Mouse (Mus musculus) embryonic fibroblast, embryonic 13.5 days (primary cell): Measurements from ENCODE around the gene Olfr825.

Experiments
- CTCF ChIP-seq: IDR thresholded peaks from 2 replicates; pipeline ENCODE4 v1.5.1; 2011; ENCODE audit warnings: mild to moderate bottlenecking, control low read depth, low read length, moderate library complexity, borderline replicate concordance; ENCODE audit not compliant: insufficient read depth
- POLR2A ChIP-seq: IDR thresholded peaks from 2 replicates; pipeline ENCODE4 v1.6.1; 2011; ENCODE audit warnings: low read depth, mild to moderate bottlenecking, control low read depth, low read length, moderate library complexity

DNA sequence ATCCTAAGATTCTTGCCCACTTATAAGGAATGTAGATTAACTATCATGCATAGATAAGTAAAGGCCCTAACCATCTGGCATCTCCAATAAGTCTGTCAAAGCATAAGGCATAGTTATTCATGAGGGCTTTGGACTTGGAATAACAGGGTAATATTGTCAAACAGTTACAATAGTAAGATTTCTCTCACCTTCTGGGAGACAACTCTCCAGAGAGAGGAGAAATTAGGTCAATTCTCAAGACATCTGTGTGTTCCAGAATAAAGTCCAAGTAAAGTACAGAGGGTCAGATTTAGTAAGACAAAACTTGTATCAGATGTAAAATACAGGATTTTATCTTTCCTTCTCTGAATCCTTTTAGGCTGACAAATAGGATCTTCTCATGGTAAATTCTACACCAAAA lies at the start of gene Olfr825:
- TF ChIP-seq CTCF = no peak
- TF ChIP-seq POLR2A = no peak
